Mouse (Mus musculus) induced T-regulatory cell, adult 2 months (primary cell): ENCODE results near the gene Atxn10.

ENCODE experiments used
- DNase-seq: peaks from one replicate; pipeline ENCODE4 v3.0.0-alpha.2; 2012; ENCODE audit warnings: low read depth

The Atxn10 gene

GRCm38 (mm10) chr15:85334234-85334633, 1.8 kb upstream of the Atxn10 start:
- DNase-seq, result no peak

GRCm38 (mm10) chr15:85336301-85336991, 401 bp downstream of the Atxn10 start:
- DNase-seq, result peak; percentile 82

- DNase-seq, result peak; percentile 16
Observed at GRCm38 (mm10) chr15:85337219-85337618, 1.2 kb downstream of the Atxn10 start.

GRCm38 (mm10) chr15:85337979-85338378, 1.9 kb downstream of the Atxn10 start:
- no peak for DNase-seq

- DNase-seq, result no peak
Observed at GRCm38 (mm10) chr15:85342246-85342645, 6.2 kb downstream of the Atxn10 start.

GRCm38 (mm10) chr15:85344673-85345072, 8.6 kb downstream of the Atxn10 start:
- no peak for DNase-seq

GRCm38 (mm10) chr15:85347058-85347700, 11.1 kb downstream of the Atxn10 start:
- no peak for DNase-seq

GRCm38 (mm10) chr15:85350144-85350543, 14.1 kb downstream of the Atxn10 start:
- no peak for DNase-seq

GRCm38 (mm10) chr15:85354060-85354459, 18.0 kb downstream of the Atxn10 start:
- DNase-seq, result no peak

GRCm38 (mm10) chr15:85356112-85356511, 20.1 kb downstream of the Atxn10 start:
- no peak for DNase-seq

GRCm38 (mm10) chr15:85357465-85358225, 21.6 kb downstream of the Atxn10 start:
- no peak for DNase-seq

GRCm38 (mm10) chr15:85359483-85359882, 23.4 kb downstream of the Atxn10 start:
- DNase-seq, result no peak

GRCm38 (mm10) chr15:85359901-85360300, 23.9 kb downstream of the Atxn10 start:
- no peak for DNase-seq

- DNase-seq, result no peak
Observed at GRCm38 (mm10) chr15:85364366-85364765, 28.3 kb downstream of the Atxn10 start.

- no peak for DNase-seq
Observed at GRCm38 (mm10) chr15:85366938-85367337, 30.9 kb downstream of the Atxn10 start.

- DNase-seq, result no peak
Observed at GRCm38 (mm10) chr15:85369765-85370164, 33.7 kb downstream of the Atxn10 start.

GRCm38 (mm10) chr15:85373125-85373524, 37.1 kb downstream of the Atxn10 start:
- no peak for DNase-seq

GRCm38 (mm10) chr15:85383477-85383876, 47.4 kb downstream of the Atxn10 start:
- DNase-seq, result no peak

- peak; percentile 29 for DNase-seq
Observed at GRCm38 (mm10) chr15:85388696-85389095, 52.7 kb downstream of the Atxn10 start.

- peak; percentile 53 for DNase-seq
Observed at GRCm38 (mm10) chr15:85389915-85390314, 53.9 kb downstream of the Atxn10 start.

GRCm38 (mm10) chr15:85395360-85395759, 59.3 kb downstream of the Atxn10 start:
- DNase-seq, result no peak

GRCm38 (mm10) chr15:85401926-85402325, 65.9 kb downstream of the Atxn10 start:
- no peak for DNase-seq

GRCm38 (mm10) chr15:85403256-85403731, 67.2 kb downstream of the Atxn10 start:
- no peak for DNase-seq
